Mouse (Mus musculus) hindbrain, postnatal 0 days (tissue): Measurements from ENCODE around the gene Foxc2. TPM values are rescaled to one million over a fixed set of nuclear protein-coding genes. Genes with fewer than 3 reads are reported as not detected.
A peak's percentile ranks its signal among the peaks of the same experiment; 100 is the strongest.

ENCODE experiments used
- ATAC-seq: fragments of 200-750 bp; cut with Nextera tagmentation; 2 replicates; pipeline ENCODE4 v1.8.0; 2017; ENCODE audit warnings: mild to moderate bottlenecking, moderate TSS enrichment, moderate library complexity
- DNase-seq: peaks from one replicate; pipeline ENCODE4 v3.0.0-alpha.2; 2015; ENCODE audit warnings: low spot score
- H3K27ac ChIP-seq: fragments of 300-500 bp; sonication (generic); 2 replicates; pipeline ENCODE4 v1.5.1; 2014; ENCODE audit warnings: mild to moderate bottlenecking
- H3K27me3 ChIP-seq: fragments of 300-500 bp; sonication (generic); 2 replicates; pipeline ENCODE4 v1.6.1; 2014; ENCODE audit warnings: low read length, mixed read lengths; ENCODE audit not compliant: insufficient read depth
- H3K36me3 ChIP-seq: fragments of 300-500 bp; sonication (generic); 2 replicates; pipeline ENCODE4 v1.6.1; 2014; ENCODE audit warnings: low read length, mixed read lengths; ENCODE audit not compliant: insufficient read depth
- H3K4me1 ChIP-seq: fragments of 300-500 bp; sonication (generic); 2 replicates; pipeline ENCODE4 v1.6.1; 2014; ENCODE audit warnings: antibody characterized with exemption, low read length, mixed read lengths; ENCODE audit not compliant: insufficient read depth
- H3K4me2 ChIP-seq: fragments of 300-500 bp; sonication (generic); 2 replicates; pipeline ENCODE4 v1.6.1; 2014; ENCODE audit warnings: low read depth, mild to moderate bottlenecking, low read length, moderate library complexity, mixed read lengths
- H3K4me3 ChIP-seq: fragments of 300-500 bp; sonication (generic); 2 replicates; pipeline ENCODE4 v1.5.1; 2014; ENCODE audit warnings: low read length
- H3K9ac ChIP-seq: fragments of 300-500 bp; sonication (generic); replicated peaks from 2 replicates; pipeline ENCODE4 v1.6.1; 2014; ENCODE audit warnings: mild to moderate bottlenecking, low read length, moderate library complexity, mixed read lengths
- H3K9me3 ChIP-seq: fragments of 300-500 bp; sonication (generic); 2 replicates; pipeline ENCODE4 v1.6.1; 2016; ENCODE audit warnings: low read length, mixed read lengths
- CTCF ChIP-seq: IDR thresholded peaks from 2 replicates; pipeline ENCODE4 v1.5.1; 2016; ENCODE audit warnings: antibody characterized with exemption, control low read depth, low read depth
- WGBS: fragments of 180-500 bp; shearing (Covaris S2); extraction: QIAGEN DNeasy Blood & Tissue Kit; methylation state at CpG from one replicate; pipeline ENCODE4 v1.1.7; 2014; 5-methylcytosine and 5-hydroxymethylcytosine counted together
- polyA plus RNA-seq: library from polyadenylated mRNA; unstranded; fragments of >200 nt; fragmentation: Nextera tagmentation; extraction: Ambion mirVana; gene quantifications from 2 replicates; pipeline ENCODE4 v1.2.1, GENCODE M21; 2015
- total RNA-seq: library from RNA; depleted of rRNA; stranded (reverse); fragments of >200 nt; gene quantifications from 2 replicates; pipeline ENCODE4 v1.2.3, GENCODE M21; 2014

Gene Foxc2
- total and polyA plus RNA-seq, 2 experiments from 2014 or later, result 2.8 to 10.6 TPM

GRCm38 (mm10) chr8:121125311-121125876, 9.4 kb downstream of the Foxc2 start:
- Histone ChIP-seq H3K27me3 (peaks cover 95% of the 10 kb centered on the region), H3K9me3 (no peaks in the 10 kb centered on the region), H3K27ac (no peak overlapping the region), H3K4me2 (peak overlapping the region; percentile 39), H3K36me3 (no peaks in the 10 kb centered on the region), H3K4me3 (peak overlapping the region; percentile 15), H3K9ac (no peak overlapping the region), H3K4me1 (peaks cover 3% of the 10 kb centered on the region; the same call in 1 of the 2 replicates)
- ATAC-seq (peak; percentile 67; the same call in 1 of the 2 replicates), DNase-seq (peak; percentile 85)
- peak; percentile 61 for TF ChIP-seq CTCF
- under 1% methylated on average over 35 of the region's 36 CpGs for WGBS

DNA sequence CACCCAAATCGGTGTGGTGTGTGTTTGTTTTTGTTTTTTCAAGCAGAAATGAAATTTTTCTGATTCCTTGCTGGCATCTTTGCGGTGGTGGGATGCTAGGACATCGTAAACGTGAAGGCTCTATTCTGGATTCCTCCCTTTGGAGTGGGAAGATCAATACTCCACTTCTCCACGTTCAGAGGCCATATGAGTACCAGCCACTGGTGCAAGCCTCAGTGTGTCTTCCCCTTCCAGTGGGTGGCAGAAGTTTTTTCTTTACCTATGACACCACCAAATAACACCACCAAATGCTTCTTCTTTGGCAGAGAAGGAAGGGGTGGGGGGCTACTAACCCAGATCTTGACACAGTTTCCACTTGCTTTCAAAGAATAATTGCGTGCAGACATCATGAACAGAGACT, 10.2 kb downstream of the Foxc2 start:
- Histone ChIP-seq H3K27ac (no peak overlapping the region), H3K36me3 (no peaks in the 10 kb centered on the region), H3K4me2 (0 out of 2 replicates have a peak overlapping the region, but pooled peaks have one; percentile 39), H3K4me1 (peaks cover 3% of the 10 kb centered on the region; the same call in 1 of the 2 replicates), H3K27me3 (peaks cover 97% of the 10 kb centered on the region), H3K9me3 (no peaks in the 10 kb centered on the region), H3K9ac (no peak overlapping the region), H3K4me3 (no peak overlapping the region)
- WGBS, result 5% methylated on average over 6 of the region's 6 CpGs
- no peak for ATAC-seq
- no peak for TF ChIP-seq CTCF
- no peak for DNase-seq

- TF ChIP-seq CTCF, result no peak
- WGBS, result 11% methylated on average over 6 of the region's 6 CpGs
These were observed 10.7 kb downstream of the Foxc2 start for GRCm38 (mm10) chr8:121126694-121127093.

GRCm38 (mm10) chr8:121127291-121127701, 11.3 kb downstream of the Foxc2 start:
- Histone ChIP-seq H3K27me3 (peaks cover 93% of the 10 kb centered on the region), H3K9me3 (no peaks in the 10 kb centered on the region), H3K36me3 (no peaks in the 10 kb centered on the region), H3K9ac (no peak overlapping the region), H3K27ac (no peak overlapping the region), H3K4me1 (peaks cover 3% of the 10 kb centered on the region; the same call in 1 of the 2 replicates), H3K4me2 (no peak overlapping the region), H3K4me3 (no peak overlapping the region)
- no peak for ATAC-seq
- no peak for TF ChIP-seq CTCF
- 6% methylated on average over 11 of the region's 11 CpGs for WGBS
- no peak for DNase-seq

More at GRCm38 (mm10) chr8:121126694-121127093, 10.7 kb downstream of the Foxc2 start:
- DNase-seq, result no peak
- ATAC-seq, result no peak
- no peak overlapping the region for H3K4me2 ChIP-seq
- H3K4me3 ChIP-seq, result no peak overlapping the region
- H3K27me3 ChIP-seq, result peaks cover 93% of the 10 kb centered on the region
- H3K27ac ChIP-seq, result no peak overlapping the region
- H3K4me1 ChIP-seq, result peaks cover 3% of the 10 kb centered on the region; the same call in 1 of the 2 replicates
- no peaks in the 10 kb centered on the region for H3K9me3 ChIP-seq
- H3K36me3 ChIP-seq, result no peaks in the 10 kb centered on the region
- no peak overlapping the region for H3K9ac ChIP-seq

DNA sequence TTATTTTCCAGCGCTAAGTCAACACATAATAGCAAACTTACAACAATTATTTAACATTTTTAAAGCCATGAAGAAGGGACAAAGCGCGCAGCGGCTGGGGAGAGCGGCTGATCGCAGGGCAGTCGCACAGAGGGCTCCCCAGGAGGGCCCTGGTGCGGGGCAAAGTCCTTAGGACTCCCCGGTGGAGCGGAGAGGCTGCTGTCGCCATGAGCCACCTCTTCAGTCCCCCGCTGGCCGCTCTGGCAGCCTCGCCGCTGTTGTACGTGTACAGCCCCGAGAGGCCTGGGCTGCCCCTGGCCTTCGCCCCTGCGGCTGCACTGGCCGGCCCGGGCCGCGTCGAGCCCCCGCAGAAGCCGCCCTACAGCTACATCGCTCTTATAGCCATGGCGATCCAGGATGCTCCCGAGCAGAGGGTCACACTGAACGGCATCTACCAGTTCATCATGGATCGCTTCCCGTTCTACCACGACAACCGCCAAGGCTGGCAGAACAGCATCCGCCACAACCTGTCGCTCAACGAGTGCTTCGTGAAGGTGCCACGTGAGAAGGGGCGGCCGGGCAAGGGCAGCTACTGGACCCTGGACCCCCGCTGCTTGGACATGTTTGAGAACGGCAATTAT, 11.9 kb downstream of the Foxc2 start, which contains the start of gene Foxl1:
Gene Foxl1 (plus strand): TSS at position 185 of the 620 bp plus-strand sequence.
- H3K27me3 ChIP-seq, result peaks cover 93% of the 10 kb centered on the region
- H3K27ac ChIP-seq, result no peak within 1 kb of the TSS
- H3K4me1 ChIP-seq, result peaks cover 3% of the 10 kb centered on the region; the same call in 1 of the 2 replicates
- H3K9ac ChIP-seq, result no peak within 1 kb of the TSS
- no peak for ATAC-seq
- TF ChIP-seq CTCF, result no peak
- DNase-seq, result no peak
- peak within 1 kb of the TSS; percentile 41 for H3K4me2 ChIP-seq
- peak within 1 kb of the TSS; percentile 2 for H3K4me3 ChIP-seq
- no peaks in the 10 kb centered on the region for H3K36me3 ChIP-seq
- WGBS, result 1% methylated on average over 43 of the region's 43 CpGs
- no peaks in the 10 kb centered on the region for H3K9me3 ChIP-seq

- H3K9ac ChIP-seq, result no peak overlapping the region
- H3K9me3 ChIP-seq, result no peaks in the 10 kb centered on the region
- no peaks in the 10 kb centered on the region for H3K36me3 ChIP-seq
- H3K4me1 ChIP-seq, result peaks cover 3% of the 10 kb centered on the region; the same call in 1 of the 2 replicates
- WGBS, result 4% methylated on average over 55 of the region's 55 CpGs
- DNase-seq, result no peak
- peaks cover 86% of the 10 kb centered on the region for H3K27me3 ChIP-seq
- H3K27ac ChIP-seq, result no peak overlapping the region
- no peak for ATAC-seq
- H3K4me3 ChIP-seq, result peak overlapping the region; percentile 2
- no peak for TF ChIP-seq CTCF
- H3K4me2 ChIP-seq, result peak overlapping the region; percentile 41
These were observed 12.7 kb downstream of the Foxc2 start for GRCm38 (mm10) chr8:121128531-121129264.
